Mouse (Mus musculus) left cerebral cortex, adult 9 months (tissue): ENCODE measurements around the gene Rnf126.
"Not testable (repeated sequence)": the region's sequence is repeated elsewhere in the genome, so short reads cannot be mapped to it uniquely, and the experiment has no call there.

Experiments
- DNase-seq, 2 experiments: peaks; one replicate each; pipeline ENCODE4 v3.0.0; 2022; ENCODE audit warnings: low spot score in 2 of 2

Gene Rnf126

DNA sequence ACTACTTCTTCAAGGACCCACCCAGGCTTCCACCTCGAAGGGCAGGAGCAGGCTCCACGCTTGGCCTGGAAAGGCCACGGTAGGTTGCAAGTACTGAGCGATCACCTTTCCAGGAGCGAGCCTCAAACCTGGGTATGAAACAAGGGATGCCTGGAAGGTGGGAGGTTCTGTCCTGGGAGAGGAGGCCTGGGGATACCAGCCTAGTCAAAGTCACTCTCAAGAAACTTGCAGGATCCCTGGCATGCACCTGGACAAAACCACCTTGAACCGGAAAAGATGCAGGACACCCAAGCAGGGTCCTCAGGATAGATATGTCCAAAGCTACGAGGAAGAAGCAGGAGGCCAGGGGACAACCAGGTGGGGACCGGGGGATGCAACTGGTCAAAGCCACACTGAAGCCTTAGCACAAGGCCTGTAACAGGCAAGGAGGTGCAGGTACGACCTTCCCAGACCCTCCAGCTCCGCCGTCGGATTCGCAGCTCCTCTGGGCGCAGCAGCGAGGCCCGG lies 698 bp downstream of the Rnf126 start:
- no peak for DNase-seq

DNA sequence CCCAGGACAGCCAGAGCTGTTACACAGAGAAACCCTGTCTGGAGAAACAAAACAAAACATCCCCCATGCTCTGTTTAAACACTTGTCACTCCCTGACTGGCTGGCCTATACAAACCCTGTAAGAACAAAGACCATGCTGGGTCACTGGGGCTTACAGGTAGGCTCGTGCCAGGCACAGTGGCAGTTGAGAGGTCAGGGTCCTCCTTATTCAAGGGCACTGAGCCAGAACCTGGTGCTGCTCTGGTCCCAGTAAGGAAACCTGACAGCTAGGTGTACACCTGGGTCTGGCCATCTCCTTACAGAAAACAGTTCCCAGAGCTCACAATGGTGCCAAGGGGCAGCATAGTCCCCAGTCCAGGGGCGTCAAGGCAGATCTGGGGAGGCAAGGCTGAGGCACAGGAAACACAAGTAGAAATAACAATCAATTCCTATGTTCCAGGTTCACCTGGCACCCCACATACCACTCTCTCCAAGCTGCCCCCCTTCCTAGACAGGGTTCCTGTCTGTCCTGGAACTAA lies 1.5 kb downstream of the Rnf126 start:
- DNase-seq = no peak

DNA sequence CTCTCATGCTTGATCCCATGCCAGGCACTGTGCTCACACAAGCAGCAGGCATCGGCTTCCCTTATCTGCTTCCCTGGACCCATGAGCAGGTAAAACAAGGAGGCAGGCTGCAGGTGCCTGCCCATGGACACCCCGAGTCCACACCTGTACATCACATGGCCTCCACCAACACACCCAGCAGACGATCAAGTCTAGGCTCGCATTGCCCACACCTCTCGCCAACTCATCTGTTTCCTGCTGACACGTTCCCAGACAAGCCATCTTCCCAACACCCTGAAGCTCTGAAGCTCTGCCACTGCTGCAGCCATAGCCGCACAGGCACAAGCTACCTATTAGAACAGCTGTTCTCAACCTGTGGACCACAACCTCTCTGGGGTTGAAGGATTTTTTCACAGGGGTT lies 2.5 kb downstream of the Rnf126 start:
- DNase-seq = no peak

DNA sequence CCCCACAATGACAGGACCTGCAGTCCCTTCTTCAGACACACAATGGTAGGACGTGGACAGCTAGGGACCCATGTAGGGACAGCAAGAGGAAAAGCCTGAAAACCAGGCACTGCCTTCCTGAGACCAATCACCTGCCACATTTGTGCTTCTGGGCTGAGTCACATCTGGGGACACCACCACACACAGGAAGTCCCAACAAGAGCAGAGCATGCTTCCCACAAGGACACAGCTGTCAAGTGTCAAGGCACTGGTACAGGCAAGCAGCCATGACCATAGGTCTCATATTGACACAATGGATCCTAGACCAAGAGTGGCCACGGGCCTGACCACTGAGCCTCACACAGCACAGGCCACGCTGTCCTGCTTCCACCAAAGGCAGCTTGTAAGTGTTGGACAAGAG lies 3.9 kb downstream of the Rnf126 start:
- DNase-seq = no peak

DNA sequence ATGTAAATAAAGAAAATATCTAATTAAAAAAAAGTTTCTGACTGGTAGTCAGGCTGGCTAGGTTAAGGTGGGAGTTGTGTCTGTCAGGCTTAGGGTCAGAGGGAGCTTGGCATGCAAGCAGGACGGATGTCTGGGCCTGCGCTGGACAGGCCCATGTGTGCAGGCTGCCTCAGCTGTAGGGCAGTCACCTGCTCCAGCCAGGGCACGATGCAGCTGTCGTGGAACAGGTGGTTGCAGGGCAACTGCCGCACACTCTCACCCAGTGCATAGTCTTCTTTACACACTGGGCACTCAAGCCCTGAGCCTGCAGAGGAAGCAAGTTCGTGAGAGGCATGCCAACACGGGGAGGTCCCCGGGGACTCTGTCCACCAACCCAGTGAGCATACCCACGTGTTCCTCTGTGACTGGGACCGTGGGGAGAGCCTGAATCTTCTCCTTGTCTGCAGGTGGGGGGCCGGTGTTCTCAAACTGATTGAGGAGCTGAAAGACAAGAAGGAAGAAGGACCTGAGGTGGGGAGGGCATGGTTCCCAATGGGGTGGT lies 6.1 kb downstream of the Rnf126 start:
- no peak for DNase-seq

DNA sequence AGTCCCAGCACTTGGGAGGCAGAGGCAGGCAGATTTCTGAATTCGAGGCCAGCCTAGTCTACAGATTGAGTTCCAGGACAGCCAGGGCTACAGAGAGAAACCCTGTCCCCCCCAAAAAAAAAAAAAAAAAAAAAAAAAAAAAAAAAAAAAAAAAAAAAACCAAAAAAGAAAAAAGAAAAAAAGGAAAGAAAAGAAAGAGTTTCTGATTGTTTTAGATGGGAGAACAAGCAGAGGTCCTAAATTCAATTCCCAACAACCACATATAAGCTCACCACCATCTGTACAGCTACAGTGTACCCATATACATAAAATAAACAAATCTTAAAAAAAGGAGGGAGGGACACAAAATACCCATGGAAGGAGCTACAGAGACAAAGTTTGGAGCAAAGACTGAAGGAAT lies 7.1 kb downstream of the Rnf126 start:
- not testable (repeated sequence) for DNase-seq

DNA sequence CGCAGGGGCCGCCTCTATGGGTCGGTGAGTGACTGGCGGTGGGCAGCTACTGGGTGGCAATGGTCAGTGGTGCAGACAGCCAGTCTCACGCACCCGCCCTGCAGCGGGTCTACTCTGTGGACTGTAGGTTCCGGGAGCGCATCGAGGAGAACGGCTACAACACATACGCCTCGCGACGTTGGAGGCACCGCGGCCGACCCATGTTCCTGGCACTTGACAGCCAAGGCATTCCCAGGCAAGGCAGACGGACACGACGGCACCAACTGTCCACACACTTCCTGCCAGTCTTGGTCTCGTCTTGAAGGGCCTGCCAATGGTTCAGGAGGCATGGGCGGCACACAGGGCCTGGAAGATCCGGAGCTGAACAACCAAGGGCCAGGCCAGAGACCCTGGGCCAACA lies 10.1 kb downstream of the Rnf126 start:
- DNase-seq = no peak

DNA sequence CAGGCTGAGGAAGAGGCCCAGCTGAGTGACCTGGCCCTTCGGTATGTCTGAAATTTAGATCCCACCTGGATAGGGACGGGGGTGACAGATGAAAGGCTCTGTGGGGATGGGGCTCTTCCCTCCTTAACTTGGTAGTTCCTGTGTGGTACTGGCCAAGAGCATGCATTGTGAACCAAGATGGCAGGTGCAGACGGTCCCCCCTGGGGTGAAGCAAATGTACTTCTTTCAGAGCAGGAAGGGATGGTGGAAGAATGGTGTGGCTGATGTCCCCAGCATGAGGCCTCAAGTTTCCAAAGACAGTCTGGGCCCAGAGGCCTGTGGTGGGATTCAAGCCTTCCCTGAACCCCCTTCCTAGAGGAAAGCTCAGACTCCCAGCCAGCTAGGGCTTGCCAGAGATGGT lies 10.9 kb downstream of the Rnf126 start:
- DNase-seq = no peak

DNA sequence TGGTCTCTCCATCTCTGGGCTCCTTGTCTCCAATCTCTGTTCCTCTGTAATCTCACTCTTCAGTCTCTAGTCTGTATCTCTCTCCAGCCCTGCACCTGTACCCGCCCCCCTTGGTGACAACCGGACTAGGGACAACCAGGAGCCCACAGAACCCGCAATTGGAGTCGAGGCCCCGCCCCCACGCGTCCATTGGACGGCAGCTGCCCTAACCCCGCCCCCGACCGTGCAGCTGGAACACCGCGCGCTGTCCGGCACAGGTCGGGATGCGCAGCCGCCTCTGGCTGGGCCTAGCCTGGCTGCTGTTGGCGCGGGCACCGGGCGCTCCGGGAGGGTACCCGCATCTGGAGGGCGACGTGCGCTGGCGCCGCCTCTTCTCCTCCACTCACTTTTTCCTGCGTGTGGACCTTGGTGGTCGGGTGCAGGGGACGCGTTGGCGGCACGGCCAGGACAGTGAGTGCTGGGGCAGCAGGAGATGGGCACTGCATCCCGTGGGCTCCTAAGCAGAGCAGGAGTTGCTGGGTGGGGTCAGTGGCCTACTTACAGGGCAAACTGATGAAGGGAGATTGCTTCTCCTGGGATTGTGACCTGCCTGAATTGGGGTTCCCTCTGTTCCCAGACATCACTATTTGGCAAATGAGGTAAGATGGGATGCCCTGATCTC lies 11.8 kb downstream of the Rnf126 start, which contains the start of gene Fgf22:
Gene Fgf22 (plus strand): TSS at position 221 of the 661 bp plus-strand sequence.
- peak in 1 of 2 experiments; percentile 80 for DNase-seq

DNA sequence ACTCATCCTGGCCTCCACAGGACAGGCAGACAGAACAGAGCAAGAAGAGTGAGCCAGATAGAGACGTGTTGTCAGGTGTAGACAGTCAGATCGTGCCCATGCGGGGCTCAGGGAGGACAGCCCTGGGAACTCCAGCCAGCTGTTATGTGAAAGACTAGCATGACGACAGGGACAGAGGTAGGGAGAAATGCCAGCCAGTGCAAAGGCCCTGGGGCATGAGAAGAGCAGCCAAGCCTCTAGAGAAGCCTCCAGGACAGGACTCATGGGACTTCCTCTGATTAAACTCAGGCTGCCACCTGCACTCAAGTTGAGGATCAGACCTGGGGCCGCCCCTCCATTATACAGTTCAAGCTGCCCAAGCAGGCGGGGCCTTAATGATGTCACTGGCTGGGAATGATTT lies 18.3 kb downstream of the Rnf126 start:
- no peak for DNase-seq

DNA sequence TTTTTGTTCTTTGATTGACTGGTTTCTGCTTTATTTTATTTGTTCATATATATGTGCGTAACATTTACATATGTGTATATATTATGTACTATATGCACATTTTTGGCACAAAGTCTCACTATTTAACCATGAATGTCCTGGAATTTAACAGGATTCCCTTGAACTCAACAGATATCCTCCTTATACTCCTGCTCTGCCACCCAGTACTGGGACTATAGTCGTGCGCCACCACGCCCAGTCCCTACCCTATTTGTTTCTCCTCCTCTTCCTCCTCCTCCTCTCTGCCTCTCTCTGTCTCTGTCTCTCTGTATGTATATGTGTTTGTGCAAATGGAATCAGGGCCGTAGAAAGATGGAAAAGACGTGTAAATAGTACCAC lies 20.0 kb downstream of the Rnf126 start:
- no peak for DNase-seq

DNA sequence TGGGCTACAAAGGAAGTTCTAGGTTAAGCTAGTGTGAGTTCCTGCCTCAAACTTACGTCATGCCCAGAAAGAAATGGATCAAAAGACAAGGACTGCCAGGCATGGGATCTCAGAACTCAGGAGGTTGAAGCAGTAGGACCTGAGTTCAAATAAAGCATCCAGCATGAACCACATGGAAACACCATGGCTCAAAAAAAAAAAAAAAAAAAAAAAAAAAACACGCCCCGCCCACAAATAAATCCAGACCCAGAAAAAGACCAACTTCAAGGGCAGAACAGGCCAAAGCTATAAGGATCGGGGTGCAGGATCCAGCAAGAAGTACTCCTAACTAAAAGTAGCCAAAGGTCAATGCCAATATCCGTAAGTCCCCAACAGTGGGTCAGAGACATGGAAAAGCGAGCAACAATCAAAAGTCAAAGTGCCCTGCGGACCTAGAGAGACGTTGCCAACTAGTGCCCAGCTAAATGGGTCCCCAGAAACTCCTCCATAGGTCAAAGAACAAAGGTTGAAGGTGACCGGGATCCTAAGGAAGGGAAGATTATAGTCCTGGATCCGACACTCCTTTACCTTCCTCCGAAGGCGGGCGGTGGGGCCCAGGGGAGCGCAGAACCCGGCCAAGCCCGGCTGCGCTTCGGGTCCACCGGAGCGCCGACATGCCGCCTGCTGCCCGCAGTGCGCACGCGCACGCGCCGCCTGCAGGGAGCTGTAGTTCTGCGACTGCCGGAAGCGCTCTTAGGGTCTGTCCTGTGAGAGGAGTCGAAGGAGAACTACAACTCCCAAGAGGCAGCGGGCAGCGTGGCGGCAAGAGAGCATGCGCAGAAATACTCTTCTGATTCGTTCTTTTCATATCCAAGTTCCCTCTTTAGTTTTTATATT lies 20.6 kb downstream of the Rnf126 start, which contains the start of gene Polrmt:
Gene Polrmt (minus strand): TSS at position 684 of the 876 bp plus-strand sequence.
- peak; percentile 95 to 98 for DNase-seq

DNA sequence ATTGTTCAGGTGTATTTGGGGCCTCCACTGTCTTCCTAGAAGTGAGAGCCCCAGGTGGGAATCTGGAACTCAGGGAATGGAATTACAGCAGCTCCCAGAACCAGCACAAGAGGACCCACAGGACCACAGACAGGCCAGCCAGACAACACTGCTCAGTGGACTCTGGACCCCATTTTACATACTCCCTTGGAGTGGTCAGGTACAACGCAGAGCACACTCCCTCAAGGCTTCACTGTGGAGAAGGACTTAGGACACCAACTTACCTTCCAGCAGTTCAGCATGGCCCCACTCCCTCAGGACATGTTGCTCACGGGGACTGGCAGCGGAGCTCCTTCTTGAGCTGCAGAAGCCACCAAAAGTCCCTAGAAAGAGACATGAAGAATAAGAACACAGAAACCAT lies 21.3 kb downstream of the Rnf126 start:
- no peak for DNase-seq

DNA sequence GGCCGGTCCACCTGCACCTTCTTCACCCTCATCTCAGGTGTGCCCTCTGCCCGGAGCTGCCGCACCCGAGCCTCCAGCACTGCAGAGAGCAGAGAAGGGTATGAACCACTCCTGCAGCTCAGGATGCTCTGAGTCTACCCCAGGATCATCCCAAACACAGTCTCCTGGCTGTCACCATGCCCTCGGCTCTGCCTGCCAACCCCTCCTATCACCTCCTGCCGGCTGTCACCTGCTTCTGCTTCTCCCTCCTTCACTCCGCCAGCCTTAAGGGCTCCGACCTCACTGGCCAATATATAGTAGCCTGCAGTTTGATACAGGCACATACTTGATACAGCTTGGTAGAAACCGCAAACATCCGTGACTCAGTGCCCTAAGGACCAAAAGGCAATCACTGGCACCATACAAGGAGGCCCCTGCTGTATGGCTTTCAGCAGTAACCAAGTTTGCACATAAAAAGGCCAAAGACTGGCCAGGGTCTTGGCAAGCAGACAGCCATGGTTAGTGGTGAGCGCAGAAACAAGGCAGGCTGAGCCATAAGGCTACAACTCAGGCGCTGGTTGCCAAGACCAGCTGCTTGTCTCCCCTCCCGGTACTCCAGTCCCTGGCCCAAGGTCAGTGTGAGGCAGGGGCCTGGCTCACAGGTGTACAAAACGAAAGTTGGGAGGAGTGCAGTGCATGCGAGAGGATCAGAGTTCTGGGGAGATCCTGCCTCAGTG lies 22.9 kb downstream of the Rnf126 start:
- no peak for DNase-seq

DNA sequence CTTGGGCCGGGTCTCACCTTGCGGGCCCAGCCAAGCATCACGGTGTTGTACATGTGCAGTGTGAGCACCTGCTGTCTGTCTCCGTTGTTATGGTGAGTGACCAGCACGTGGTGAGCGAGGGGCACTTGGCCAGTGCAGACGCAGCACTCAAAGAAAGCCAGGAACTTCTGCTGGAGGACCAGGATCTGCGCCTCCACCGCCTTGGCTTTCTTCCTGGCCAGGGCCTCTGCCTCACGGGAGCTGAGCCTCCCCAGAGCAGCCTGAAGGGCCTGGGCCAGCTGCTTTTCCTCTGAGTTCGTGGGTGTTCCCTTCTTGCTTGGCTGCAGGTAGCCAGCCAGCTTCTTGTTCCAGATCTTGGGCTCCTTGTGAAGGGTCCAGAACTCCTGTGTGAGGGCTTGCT lies 23.6 kb downstream of the Rnf126 start:
- no peak for DNase-seq

DNA sequence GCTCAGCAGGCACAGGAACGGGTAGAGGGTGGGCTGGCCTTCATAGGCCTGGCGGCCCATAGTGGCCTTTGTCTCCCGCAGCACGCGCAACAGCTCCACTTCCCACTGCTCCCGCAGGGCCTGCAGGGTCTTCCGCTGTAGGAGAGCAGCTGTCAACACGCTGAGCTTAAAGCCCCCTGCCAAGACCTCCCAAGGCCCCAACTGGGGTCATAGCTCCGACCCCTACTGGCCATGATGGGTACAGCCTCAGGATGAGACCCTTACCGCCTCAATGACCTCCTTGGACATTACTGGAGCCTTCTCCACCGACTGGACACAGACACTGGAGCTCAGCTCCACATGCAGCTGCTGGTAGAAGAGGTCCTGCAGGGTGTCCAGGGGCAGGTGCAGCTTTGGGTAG lies 25.9 kb downstream of the Rnf126 start:
- DNase-seq = no peak

DNA sequence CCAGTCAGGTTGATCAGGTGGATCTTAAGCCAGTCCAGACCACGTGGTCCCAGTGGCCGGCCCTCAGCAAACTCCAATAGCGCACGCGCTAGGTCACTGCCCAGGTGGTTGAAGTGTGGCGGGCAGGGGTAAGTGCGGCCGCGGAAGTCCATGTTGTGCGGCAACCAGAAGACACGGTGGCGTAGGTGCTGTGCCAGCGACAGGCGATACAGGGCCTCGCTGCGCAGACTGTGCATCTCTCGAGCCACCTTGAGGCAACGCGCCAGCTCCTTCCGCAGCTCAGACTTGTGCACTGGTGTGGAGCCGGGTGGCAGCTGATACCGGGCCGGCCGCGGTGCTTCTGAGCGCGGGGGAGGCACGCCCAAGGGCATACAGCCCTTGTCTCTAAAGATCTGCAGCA lies 27.5 kb downstream of the Rnf126 start:
- no peak for DNase-seq

DNA sequence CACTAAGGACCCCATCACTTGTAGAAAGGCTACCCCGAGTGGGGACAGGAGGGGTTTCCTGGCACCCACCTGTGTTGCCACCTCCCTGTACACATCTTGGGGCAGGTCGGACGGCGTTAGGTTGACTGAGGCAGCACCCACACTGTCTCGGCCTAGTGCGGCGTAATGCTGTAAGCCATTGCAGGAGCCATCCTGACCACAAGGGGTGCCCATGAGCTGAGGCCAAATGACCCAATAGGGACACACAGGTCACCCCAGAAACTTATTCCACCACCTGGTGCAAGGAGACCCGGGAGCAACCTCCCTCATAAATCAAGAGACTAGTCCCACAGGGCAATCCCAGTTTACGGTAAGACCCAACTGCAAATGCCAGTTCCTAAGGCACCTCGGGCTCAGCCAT lies 28.5 kb downstream of the Rnf126 start:
- DNase-seq = no peak

DNA sequence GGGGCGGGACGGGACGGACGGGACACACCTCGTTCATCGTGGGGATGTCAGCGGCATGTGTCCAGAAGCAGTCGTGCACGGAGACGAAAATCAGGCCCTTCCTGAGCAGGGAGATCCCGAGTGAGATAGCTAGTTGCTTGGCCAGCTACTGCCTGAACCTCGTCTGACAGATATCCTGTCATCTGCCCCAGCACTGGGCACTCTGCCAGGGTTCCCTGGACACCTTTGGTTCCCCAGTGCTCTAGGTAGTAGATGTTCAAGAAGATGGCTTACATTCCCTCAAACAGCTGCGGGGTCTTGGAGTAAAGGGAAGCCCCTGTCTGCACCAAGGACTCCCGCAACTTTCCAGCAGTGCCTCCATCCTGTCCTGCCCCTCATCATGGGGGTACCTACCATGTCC lies 30.0 kb downstream of the Rnf126 start:
- no peak for DNase-seq

DNA sequence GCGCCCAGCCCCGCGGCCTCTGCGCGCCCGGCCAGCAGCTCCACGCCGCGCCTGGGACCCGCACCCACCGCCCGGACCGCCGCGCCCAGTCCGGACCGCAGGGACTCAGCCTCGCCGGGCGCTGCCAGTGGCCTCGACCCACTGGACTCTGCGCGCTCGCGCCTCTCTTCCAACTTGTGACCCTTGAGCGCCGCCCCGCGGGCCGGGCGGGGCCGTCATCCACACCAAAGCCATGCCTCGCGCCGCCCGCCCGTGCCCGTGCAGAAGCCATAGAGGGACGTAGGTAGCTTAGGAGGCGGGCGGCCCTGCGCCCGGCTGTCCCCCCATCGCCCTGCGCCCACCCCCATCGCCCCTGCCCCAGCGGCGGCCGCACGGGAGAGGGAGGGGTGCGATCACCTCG lies 31.4 kb downstream of the Rnf126 start:
- DNase-seq = no peak

DNA sequence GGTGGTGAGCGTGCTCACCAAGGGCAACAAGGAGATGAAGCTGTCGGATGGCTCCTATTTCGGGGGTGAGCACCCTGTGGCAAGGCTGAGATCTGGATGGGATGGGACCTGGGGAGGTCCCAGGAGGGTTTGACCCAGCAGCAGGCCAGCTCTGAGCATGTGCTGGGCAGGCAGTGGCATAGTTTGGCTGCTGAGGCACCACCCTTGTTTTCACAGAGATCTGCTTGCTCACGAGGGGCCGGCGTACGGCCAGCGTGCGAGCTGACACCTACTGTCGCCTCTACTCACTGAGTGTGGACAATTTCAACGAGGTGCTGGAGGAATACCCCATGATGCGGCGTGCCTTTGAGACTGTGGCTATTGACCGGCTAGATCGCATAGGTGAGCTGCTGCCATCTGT lies 32.9 kb downstream of the Rnf126 start:
- DNase-seq = no peak

DNA sequence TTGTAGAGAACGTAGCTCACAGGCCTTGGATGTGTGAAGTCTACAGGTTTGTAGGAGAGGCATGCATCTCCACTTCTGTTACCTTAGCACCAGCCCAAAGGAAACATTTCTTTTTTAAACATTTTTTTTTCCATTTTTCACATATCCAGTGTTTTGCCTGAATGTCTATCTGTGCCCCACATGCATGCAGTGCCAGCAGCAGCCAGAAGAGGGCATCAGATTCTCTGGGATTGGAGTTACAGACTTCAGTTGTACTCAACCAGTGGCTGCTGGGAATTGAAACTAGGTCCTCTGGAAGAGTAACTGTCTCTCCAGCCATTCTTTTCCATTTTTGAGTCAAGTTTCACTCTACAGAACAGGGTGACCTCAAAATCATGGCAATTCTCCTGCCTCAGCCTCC lies 34.3 kb downstream of the Rnf126 start:
- DNase-seq = no peak
